Mouse (Mus musculus) kidney, adult 9 months (tissue): ENCODE measurements around the gene Immp2l.
"Not testable (repeated sequence)": the region's sequence is repeated elsewhere in the genome, so short reads cannot be mapped to it uniquely, and the experiment has no call there.

ENCODE experiments used
- DNase-seq: peaks from one replicate; pipeline ENCODE4 v3.0.0; 2022

Immp2l gene

DNA sequence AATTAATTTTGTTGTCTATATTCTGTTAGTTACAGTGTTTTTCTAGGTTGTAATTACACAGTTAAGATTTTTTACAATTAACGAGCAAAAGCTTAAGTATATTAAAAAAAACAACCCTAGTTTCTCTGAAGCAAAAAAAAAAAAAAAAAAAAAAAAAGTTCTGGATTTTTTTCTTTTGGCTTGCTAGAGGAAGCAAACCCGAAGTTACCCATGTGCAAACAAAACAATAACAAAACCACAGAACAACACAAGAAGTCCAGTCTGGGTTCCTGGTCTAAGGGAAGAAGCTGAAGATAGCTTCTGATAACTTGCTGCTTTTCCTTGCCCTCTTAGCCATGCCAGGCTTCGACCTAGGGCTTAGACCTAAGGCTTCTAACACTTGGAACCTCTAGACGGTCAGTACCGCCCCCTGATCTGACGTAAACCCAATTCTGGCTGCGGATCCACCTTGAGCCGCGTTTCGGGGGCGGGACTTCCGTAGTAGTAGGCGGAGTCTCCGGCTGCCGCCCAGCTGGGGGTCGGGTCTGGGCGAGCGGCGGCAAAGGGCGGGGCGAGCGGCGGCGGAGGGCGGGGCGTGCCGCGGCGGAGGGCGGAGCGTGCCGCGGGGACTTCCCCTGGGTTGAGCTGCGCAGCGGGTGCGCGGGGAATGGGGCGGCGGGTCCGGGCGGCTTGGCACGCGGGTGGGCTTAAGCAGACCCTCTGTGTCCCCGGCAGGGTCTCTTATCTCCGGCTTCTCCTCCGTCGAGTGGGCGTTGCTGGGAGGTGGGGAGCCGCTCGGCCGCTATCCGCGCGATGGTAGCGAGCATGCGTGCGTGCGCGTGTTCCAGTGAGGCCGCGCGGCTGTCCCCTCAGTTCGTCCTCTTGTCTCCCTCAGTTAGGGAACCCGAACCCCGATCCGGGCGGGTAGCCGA is at the start of gene Immp2l:
Gene Immp2l, plus strand, starts transcription at position 580 of the 911 bp plus-strand sequence.
- peak; percentile 97 for DNase-seq

DNA sequence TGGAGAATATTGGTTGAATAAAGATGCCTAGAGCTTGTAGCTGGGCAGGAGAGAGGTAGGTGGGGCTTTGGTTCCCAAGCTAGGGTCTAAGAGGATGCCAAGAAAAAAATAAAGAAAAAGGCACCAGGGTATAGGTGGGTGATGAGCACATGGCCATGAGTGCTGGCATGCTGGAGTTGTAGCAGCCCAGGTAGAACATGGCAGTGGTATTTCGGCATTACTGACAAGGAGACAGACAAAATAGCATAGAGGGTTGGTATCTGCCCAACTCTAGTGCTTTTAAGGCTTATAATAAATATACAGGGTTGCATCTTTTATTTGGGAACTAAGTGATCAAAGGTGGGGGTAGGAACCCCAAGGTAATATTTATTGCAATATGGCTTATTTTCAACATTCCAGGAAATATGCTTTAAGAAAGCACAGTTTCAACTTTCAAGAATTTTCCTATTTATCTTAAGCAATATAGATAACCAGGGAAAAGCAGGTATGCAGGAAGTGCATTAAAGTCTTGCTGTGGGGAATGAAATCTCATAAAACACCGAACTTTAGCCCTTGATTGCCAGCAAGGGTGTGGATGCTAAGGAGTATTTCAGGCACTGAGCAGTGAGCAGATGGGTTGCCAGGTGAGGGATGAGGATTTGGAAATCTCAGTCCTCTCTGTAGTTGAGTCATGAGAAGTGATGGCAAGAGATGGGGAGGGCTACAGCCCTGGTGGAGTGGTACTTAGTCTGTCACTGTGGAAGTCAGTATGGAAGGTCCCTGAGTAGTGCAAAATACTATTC is 45.0 kb upstream of the Immp2l start:
- DNase-seq = no peak

DNA sequence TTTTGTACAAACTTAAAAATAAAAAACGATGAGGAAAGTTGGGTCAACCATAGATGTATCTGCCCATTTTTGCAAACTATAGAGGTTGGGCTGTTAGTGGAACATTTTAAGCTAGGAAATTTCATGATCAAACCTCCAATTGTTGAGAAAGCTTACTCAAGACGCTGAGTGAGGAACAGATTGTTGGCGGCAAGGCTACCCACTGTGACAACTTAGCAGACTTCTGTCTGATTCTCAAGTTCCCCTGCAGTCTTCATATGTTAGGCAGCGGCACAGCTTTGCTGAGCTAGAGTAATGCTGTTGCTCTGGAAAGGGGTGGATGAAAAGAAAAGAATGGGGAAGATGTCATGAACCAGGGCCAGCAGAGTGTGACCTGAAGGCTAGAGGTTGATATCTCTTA is 44.2 kb upstream of the Immp2l start:
- no peak for DNase-seq

DNA sequence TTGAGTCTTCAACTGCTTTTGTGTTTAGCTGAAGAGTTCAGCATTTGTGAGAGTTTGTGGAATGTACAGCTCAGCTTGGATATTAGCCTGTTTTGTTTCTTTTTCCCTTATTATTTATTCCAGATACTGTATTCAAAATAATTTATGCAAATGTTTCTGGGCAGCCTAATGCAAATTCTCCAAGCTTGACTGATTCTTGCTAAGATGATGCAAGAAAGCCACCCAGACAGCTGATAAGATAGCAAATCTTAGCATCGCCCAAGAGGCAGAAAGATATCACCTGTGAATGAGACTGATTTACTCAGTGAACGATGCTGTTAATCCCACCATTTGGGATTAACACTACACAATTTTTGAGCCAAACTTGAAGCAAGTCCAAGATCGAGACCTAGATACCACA is 43.7 kb upstream of the Immp2l start:
- DNase-seq = no peak

DNA sequence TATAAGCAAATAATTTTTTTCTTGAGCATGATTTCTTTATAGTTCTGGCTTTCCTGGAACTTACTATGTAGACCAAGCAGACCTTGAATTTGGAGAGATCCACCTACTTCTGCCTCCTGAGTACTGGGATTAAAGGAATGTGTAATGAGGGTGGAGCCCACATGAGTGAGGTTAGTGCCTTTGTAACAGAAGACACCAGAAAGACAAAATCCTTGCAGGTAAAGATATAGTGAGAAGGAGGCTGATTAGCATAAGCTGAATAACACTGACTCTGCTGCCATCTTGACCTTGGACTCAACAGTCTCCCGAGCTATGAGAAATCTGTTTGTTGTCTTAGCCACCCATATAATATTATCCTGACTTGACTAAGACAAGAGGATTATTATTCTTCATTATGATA is 40.9 kb upstream of the Immp2l start:
- no peak for DNase-seq

DNA sequence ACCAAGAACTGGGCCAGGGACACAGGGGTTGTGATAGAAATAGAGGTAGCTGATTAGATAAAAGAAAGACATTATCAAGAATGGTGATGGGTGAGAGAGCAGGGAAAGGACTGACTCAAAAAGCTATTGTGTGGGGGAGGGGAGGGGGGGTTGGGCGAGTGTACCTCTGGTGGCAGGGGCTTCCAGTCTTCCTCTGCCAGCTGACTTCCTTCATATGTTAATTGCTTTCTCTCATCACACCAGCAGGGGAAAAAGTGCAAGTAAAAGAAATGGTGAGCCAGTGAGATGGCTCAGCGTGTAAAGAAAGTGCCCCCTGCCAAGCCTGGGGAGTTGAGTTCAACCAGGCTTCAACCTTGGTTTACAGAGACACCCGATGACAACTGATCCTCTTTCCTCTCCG is 39.2 kb upstream of the Immp2l start:
- no peak for DNase-seq

DNA sequence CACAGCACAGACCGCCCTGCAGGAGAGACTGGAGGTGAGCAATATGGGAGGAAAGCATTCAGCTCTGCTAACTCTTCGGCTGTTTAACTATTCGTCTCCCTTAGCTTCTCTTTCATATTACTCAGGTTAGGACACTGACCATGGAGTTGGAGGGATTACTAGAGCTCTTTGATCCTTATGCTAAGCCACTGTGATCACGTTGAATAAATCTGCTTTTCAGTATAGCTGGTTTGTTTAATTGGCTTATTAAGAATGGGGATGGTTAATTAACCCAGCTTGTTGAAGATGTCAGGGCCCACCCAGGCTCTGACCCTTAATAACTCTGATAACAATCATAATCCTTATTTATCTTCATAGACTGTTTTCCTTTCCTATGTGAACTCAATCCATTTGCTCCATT is 38.1 kb upstream of the Immp2l start:
- no peak for DNase-seq

DNA sequence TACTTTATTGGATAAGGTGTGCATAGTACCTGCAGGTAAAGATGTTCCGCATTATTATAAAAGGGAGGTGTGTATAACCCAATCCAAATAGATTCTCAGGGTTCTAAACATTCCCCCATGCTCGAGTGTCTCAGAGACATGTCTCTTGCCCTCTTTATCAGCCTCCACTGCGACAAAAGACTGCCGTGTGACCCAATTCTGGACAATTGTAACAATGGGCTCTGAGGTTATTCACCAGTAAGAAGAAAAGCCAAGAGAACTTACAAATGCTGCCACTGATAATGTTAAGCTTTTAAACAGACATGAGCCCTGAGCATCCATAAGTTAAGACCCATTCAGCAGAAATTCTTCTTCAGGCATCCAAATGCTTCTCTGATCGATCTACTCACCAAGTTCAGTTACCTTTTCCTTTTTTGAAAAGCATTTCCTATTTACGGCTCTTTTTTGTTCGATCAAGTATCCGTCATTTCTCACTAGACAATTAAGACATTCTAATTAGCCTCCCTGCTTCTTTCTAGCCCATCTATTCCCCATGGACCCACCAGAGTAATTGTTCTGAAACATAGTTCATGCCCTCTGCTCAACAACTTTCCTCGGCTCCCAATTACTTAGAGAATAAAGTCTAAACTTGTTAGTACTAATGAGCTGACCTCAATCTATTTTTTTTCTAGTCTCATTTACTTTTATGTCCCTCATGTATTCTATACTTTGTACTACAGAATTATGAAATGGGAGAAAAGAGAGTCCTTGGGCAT is 35.4 kb upstream of the Immp2l start:
- no peak for DNase-seq

DNA sequence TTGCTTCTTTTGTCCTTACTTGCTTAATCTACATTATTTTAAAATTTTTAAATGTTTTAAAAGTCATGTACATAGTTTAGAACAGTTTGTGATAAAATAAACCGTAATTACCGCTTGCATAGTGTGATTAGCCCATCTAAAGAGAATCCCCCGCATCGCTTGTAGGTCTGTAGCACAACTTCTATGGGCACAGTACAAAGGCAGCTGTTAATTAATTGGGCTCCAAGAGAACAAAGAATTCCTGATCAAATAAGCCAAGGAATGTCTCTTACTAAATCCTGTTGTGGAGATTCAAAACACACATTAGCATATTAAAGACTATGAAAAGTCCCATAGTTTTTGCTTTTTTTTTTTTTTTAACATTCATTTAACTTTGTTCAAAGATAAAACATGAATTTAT is 32.2 kb upstream of the Immp2l start:
- DNase-seq = no peak

DNA sequence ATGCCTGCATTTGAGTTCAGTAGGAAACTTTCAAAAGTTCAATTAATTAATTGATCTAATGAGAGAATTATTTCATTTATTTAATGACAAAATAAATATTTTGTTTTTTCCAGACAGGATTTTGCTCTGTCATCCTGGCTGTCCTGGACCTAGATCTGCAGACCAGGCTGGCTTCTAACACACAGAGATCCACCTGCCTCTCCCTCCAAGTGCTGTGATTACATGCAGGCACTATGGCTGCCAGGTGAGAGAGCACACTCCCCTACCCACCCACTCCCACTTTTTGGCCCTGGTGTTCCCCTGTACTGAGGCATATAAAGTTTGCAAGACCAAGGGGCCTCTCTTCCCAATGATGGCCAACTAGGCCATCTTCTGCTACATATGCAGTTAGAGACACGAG is 31.7 kb upstream of the Immp2l start:
- DNase-seq = not testable (repeated sequence)

DNA sequence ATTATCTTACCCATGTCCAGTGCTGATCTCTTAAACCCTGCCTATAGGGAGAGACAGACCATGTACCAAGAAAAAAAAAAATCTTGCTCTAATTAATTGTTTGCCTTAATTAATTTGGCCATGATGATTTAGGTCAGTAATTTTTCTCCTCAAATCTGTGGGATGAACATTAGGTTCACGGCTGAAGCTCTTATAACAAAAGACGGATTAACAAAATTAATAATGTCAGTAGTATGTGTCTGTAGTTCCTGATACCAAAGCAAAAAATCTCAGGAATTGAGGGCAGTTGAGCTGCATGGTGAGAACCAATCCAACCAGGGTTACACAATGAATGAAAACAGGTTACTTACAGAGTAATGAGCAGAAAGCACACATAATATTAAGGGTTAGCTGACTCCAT is 29.0 kb upstream of the Immp2l start:
- no peak for DNase-seq

DNA sequence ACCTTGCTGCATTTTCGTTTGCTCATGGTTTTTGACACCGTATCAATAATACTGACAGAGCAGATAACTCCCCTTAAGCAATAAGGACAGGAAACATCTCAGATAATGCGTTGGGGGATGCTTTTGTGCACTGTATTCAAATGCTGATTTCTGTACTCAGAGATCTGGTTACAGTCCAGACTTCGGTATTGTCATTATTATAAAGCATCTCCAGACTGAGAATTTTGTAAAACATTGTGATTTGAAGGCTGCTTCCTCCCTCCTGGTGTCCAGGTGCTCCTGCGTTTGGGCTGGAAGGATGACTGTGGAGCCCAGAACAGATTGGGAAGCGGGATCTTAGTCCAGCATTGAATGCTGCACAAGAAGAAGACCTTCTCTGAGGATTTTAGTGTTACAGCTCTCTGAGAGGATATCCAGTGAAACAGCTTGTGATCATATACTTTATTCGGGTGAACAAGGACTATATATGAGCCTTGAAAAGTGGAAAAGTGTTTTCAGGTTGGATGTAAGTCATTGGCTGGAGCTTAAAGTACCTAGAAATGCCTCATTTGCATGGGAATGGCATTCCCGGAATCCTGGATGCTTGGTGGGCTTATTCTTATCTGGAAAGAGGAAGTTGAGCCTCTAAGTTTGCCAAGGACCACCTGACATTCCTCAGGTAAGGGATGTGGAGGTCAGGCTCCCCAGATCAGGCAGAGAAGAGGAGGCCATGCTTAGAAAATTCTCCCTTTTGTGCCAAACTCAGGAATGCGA is 28.1 kb upstream of the Immp2l start:
- no peak for DNase-seq

DNA sequence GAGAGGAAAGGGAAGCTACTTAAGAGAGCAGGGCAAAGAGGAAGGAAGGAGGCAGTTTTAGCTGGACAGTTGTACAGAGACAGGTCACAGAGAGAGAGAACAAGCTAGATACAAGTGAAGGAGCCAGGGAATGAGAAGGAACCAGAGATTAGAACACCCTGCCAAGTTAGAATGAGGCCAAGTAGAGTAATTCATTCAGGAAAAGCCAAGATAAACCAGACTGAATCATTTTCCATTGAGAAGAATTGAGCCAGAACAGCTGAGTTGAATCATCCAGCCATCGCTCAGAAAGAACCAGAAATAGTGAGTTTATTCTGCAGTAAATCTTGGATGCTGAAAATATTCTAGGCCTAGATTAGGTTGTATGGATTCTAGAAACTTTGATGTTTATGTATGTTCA is 1.4 kb upstream of the Immp2l start:
- DNase-seq = no peak

DNA sequence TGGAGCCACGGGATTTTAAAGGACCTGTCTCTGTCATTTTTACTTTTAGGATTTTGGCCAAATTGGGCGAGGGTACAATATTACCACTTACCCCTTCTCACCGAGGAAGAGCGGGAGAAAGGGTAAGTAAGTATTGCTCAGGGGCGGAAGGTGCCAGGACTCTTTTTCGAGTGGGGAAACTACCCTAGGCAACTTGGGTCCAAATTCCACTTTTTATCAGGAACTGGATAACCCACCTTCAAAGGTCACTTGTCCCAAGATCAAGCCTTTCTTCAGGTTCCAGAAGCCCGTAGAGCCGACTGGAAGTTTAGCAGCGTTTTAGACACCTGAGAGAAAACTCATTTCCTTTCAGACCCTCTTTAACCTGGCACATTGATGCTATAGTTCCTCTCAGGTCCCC is 622 bp downstream of the Immp2l start:
- no peak for DNase-seq

DNA sequence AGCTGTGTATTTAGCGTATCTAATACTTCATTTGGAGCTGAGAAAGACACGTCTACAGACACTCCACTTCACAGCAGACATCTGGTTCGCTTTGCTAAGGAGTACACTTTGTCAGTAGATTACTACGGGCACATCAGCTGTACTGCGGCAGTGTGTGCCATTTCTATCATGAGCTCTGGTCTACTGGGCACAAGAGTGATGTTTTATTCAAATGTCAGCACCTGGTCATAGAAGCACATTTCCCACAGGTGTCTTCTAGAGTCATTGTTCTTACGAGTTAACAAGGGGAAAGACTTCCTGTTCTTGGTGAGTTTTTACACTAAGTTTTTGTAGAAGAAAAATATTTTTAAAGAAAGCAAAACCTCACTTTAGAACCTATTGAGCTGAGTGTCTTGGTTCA is 3.6 kb downstream of the Immp2l start:
- DNase-seq = no peak

DNA sequence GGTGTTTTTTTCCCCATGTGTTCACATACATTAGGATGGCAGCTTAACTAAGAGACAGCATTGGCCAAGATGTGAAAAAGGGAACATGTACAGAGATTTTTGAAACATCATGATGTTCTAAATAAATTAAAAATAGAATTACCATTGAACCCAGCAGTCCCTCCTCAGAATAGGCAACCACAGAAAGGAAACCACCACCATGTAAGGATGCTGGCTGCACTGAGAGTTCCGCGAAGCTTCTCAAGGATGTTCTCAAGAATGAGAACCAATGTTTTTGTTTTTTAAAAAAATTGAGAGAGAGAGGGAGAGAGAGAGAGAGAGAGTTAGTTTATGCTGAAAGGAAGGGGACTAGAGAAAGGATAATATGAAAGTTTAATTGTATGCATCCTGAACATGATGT is 7.2 kb downstream of the Immp2l start:
- no peak for DNase-seq

DNA sequence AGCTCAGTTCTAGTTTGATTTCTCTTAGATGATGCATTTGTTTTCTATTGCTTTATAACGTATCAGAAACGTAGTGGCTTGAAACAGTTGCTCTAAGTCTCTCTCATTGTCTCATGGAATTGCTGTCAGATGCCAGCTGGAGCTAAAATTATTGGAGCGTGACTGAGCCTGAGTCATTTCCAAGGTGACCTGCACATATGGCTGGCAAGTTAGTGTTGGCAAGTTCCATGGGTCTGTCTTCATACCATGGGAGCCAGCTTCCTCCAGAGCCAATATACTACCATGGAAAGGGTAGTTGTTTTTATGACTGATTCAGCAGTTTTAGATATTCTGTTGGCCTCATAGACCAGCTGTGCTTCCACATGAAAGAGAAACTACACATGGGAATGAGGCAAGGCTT is 9.3 kb downstream of the Immp2l start:
- peak; percentile 8 for DNase-seq

DNA sequence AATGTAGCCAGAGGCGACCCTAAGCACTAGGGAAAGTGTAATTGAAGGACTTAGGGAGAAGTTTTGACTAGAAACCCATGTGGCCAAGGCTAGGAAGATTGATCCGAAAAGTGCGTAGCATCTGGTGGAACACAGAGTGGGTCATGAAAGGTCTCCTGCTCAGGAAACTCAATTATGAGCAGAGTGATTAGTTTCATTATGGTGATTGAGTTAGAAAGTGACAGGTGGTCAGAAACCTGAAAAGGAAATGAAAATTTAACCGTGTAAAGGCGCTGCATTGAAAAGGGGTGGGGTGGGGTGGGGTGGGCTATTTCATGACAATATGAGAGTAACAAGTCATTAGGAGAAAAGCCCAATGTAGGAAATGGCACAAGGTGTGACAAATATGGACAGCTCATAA is 15.9 kb downstream of the Immp2l start:
- DNase-seq = no peak

DNA sequence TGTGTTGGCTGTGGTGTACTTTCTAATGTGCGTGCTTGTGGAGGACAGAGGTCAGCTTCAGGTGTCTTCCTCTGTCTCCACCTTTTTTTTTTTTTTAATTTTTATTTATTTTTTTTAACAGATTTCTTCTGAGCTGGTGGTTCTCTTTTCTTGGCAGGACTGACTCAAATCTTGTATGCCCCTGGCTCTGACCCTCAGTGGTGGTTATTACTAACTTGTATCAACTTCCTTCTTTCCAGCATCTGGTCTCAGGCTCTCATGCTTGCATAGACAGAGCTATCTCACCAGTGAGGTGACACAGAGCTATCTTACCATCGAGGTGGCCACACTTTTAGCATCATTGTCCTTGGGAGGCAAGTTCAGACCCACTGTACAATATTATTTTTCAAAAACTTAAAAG is 17.8 kb downstream of the Immp2l start:
- DNase-seq = no peak

DNA sequence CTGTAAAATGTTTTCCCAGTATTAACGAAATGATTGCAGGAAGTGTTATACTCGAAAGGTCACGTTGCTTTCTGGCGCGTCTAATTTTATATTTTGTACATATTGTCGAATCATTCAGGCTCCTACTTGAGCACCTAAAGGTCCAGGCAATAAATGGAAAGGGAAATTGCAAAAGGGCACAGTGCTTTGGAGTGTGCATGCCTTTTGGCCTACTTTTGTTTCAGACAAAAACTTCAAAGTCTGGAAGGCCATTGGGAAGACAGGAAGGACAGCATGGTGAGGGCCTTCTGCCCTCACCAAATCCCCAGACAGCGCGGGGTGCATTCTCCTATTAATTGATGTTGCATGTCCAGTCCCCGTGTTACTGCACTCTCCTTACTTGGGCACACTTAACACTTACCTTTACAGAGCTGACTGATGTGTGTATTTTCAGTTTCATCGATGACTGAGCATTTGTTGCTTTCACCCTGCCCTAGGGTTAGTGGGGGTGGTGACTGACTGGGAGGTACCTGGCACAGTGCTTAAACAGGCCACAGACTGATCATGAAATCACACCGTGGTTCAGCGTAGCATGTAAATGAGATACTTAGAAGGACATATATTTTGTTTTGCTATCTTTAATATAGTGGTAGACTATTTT is 20.7 kb downstream of the Immp2l start:
- no peak for DNase-seq

DNA sequence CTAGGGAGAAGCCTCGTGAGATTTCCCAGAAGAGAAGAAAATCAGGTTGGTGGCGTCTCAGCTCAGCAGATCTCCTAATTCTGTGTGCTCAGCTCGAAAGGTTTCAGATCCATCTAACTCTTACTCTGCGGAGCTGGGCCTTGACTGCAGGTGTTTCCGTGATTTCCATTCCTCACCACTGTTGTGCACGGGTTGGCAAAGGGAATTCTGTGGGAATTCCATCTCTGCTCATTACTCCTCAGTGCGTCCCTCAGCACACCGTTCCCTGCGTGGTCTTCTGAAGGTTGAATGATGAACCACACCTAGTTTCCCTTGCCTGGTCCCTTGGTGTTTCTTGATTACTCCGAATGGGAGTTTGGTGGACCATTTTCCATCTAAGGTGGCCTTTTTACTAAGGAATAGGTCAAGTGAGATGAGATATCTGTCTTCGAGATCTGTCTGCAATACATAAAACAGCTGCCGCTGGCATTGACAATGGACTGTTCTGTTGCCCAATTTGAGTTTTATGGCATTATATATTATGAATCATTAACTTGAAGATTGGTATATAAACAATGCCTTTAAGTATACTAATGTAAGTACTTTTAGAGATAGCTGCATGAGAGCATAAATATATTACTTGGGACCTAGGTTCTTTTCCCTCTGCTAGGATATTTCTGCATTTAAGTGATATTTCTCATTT is 23.3 kb downstream of the Immp2l start:
- no peak for DNase-seq

DNA sequence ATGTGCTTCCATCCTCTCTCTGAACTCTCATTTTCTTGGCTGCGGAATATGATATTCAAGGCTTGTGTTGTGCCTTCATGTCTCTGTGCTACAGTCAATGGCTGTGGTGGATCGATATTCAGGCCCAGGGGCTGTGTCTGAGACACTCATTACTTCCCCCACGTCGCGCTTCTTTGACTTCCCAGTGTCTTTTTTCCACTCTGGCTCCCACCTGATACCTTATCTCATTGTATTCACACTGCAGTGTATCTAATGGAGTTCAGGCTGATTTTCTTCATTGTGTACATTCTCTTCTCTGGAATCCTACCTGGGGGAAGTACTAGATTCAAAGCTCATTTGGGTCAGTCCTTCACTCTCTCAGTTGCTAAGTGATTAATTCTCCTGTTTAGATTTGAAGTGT is 27.1 kb downstream of the Immp2l start:
- DNase-seq = no peak
